Mouse (Mus musculus) erythroblast, embryonic 14.5 days (primary cell): ENCODE measurements around the gene Ggct. TPM values are rescaled to one million over a fixed set of nuclear protein-coding genes. Genes with fewer than 3 reads are reported as not detected.

Experiments
- H3K27me3 ChIP-seq: 2 replicates; pipeline ENCODE4 v1.6.1; 2012; ENCODE audit warnings: inconsistent platforms; ENCODE audit not compliant: control insufficient read depth
- H3K36me3 ChIP-seq: 2 replicates; pipeline ENCODE4 v1.6.1; 2012; ENCODE audit warnings: mild to moderate bottlenecking, inconsistent platforms; ENCODE audit not compliant: control insufficient read depth
- H3K4me1 ChIP-seq: 2 replicates; pipeline ENCODE4 v1.6.1; 2012; ENCODE audit warnings: inconsistent platforms; ENCODE audit not compliant: control insufficient read depth
- H3K4me3 ChIP-seq: replicated peaks from 2 replicates; pipeline ENCODE3; 2012; ENCODE audit warnings: moderate library complexity, mild to moderate bottlenecking, inconsistent platforms
- H3K9me3 ChIP-seq: 2 replicates; pipeline ENCODE4 v1.6.1; 2012; ENCODE audit warnings: low read length, inconsistent platforms, mixed read lengths; ENCODE audit not compliant: control insufficient read depth
- GATA1 ChIP-seq: IDR thresholded peaks from 2 replicates; pipeline ENCODE4 v1.6.1; 2012; ENCODE audit warnings: low read length, inconsistent platforms, mixed read lengths
- TAL1 ChIP-seq: IDR thresholded peaks from 3 replicates; pipeline ENCODE4 v1.6.1; 2012; ENCODE audit warnings: low read length, inconsistent platforms, mixed read lengths
- polyA plus RNA-seq: library from polyadenylated mRNA; stranded (reverse); fragments of >175 nt; gene quantifications from 2 replicates; pipeline ENCODE4 v1.2.3, GENCODE M21; 2012

Ggct gene
- 0.01 and 0.19 TPM in 2 replicates for polyA plus RNA-seq

- no peak for TF ChIP-seq GATA1
- TF ChIP-seq TAL1 = no peak
- H3K9me3 ChIP-seq = no peaks in the 10 kb centered on the region
- H3K4me3 ChIP-seq = peak within 1 kb of the TSS; percentile 64
- no peaks in the 10 kb centered on the region for H3K27me3 ChIP-seq
- H3K4me1 ChIP-seq = peaks cover 25% of the 10 kb centered on the region
- no peaks in the 10 kb centered on the region for H3K36me3 ChIP-seq
Measured at GRCm38 (mm10) chr6:54992734-54993260, at the start of gene Ggct. Gene Ggct, minus strand, starts transcription at chr6:54992950.

- Histone ChIP-seq H3K4me1 (peaks cover 35% of the 10 kb centered on the region), H3K4me3 (peak overlapping the region; percentile 90), H3K27me3 (no peaks in the 10 kb centered on the region; the same call in 1 of the 2 replicates), H3K36me3 (peaks cover 35% of the 10 kb centered on the region), H3K9me3 (peaks cover 2% of the 10 kb centered on the region)
- TF ChIP-seq TAL1 = no peak
- TF ChIP-seq GATA1 = no peak
Measured at GRCm38 (mm10) chr6:55040031-55040430, 47.3 kb upstream of the Ggct start.

- Histone ChIP-seq H3K36me3 (peaks cover 31% of the 10 kb centered on the region), H3K27me3 (no peaks in the 10 kb centered on the region; the same call in 1 of the 2 replicates), H3K9me3 (peaks cover 6% of the 10 kb centered on the region), H3K4me3 (peak overlapping the region; percentile 90), H3K4me1 (peaks cover 35% of the 10 kb centered on the region)
- no peak for TF ChIP-seq TAL1
- TF ChIP-seq GATA1 = no peak
Measured at GRCm38 (mm10) chr6:55039446-55039783, 46.7 kb upstream of the Ggct start.

- Histone ChIP-seq H3K36me3 (peaks cover 27% of the 10 kb centered on the region), H3K9me3 (peaks cover 6% of the 10 kb centered on the region)
Measured at GRCm38 (mm10) chr6:55038671-55039445, 46.1 kb upstream of the Ggct start.

GRCm38 (mm10) chr6:55037799-55038670 is 45.3 kb upstream of the Ggct start, which contains the start of gene Gars:
Gene Gars, plus strand, starts transcription at chr6:55038007.
- TF ChIP-seq GATA1 = no peak
- TF ChIP-seq TAL1 = no peak
- peaks cover 21% of the 10 kb centered on the region for H3K36me3 ChIP-seq
- peaks cover 5% of the 10 kb centered on the region; the same call in 1 of the 2 replicates for H3K27me3 ChIP-seq
- peak within 1 kb of the TSS; percentile 90 for H3K4me3 ChIP-seq
- H3K4me1 ChIP-seq = peaks cover 35% of the 10 kb centered on the region
- H3K9me3 ChIP-seq = peaks cover 6% of the 10 kb centered on the region

More at GRCm38 (mm10) chr6:55038671-55039445, 46.1 kb upstream of the Ggct start:
- H3K27me3 ChIP-seq = no peaks in the 10 kb centered on the region; the same call in 1 of the 2 replicates
- TF ChIP-seq GATA1 (no peak), TAL1 (no peak)
- H3K4me3 ChIP-seq = peak overlapping the region; percentile 90
- peaks cover 35% of the 10 kb centered on the region for H3K4me1 ChIP-seq

- peaks cover 6% of the 10 kb centered on the region for H3K9me3 ChIP-seq
- H3K27me3 ChIP-seq = peaks cover 5% of the 10 kb centered on the region; the same call in 1 of the 2 replicates
- peak overlapping the region; percentile 90 for H3K4me3 ChIP-seq
- TF ChIP-seq TAL1 (no peak), GATA1 (no peak)
- H3K36me3 ChIP-seq = peaks cover 14% of the 10 kb centered on the region
- peaks cover 29% of the 10 kb centered on the region for H3K4me1 ChIP-seq
Measured at GRCm38 (mm10) chr6:55036731-55037130, 44.0 kb upstream of the Ggct start.

GRCm38 (mm10) chr6:55027642-55028041 is 34.9 kb upstream of the Ggct start:
- TF ChIP-seq TAL1 = no peak
- no peak for TF ChIP-seq GATA1
- Histone ChIP-seq H3K36me3 (no peaks in the 10 kb centered on the region), H3K4me1 (no peaks in the 10 kb centered on the region)

GRCm38 (mm10) chr6:55021806-55022205 is 29.1 kb upstream of the Ggct start:
- Histone ChIP-seq H3K27me3 (peaks cover 4% of the 10 kb centered on the region), H3K4me1 (peaks cover 3% of the 10 kb centered on the region), H3K4me3 (no peak overlapping the region), H3K36me3 (no peaks in the 10 kb centered on the region), H3K9me3 (no peaks in the 10 kb centered on the region)
- TF ChIP-seq TAL1 = no peak
- no peak for TF ChIP-seq GATA1

More at GRCm38 (mm10) chr6:55027642-55028041, 34.9 kb upstream of the Ggct start:
- Histone ChIP-seq H3K27me3 (no peaks in the 10 kb centered on the region), H3K4me3 (no peak overlapping the region), H3K9me3 (no peaks in the 10 kb centered on the region)
